ENCODE assay signal across 10 mouse cellular contexts in the genomic region with DNA sequence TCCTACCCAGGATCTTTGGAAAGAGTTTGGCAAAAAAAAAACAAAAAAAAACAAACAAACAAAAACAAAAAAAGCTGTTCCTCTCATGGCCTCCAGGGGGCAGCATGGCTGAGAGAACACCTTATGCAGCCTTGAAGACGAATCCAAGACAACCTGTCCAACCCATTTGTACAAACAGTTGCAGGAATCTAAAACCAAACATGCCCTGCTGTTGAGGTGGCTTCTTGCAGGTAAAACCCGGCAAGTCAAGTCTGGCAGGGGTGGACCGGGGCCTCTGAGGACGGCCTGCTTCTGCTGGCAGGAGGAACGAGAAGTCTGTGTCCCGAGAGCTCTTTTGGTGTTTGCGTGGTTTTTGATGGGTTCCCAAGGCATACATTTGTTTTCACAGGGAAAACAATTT. TPM values are rescaled to one million over a fixed set of nuclear protein-coding genes. Genes with fewer than 3 reads are reported as not detected.
DNase-seq lines count a peak whose midpoint lies in the region; ATAC-seq and TF ChIP-seq lines count a peak whose summit lies in the region.
"Had no signal": no experiment of that assay in that cellular context is flagged by ENCODE, and none has a peak within 500 bp of the region (broad histone marks: within the 10 kb centered on the region; RNA-seq: fewer than 3 reads in every experiment).

No protein-coding gene starts in this region.

- peaks cover 43% of the 10 kb centered on the region for H3K36me3 ChIP-seq in heart, embryonic 10.5 days
- no peaks in the 10 kb centered on the region for H3K36me3 ChIP-seq in liver, embryonic 14.5 days (replicated peaks; ENCODE audit: control insufficient read depth, insufficient read depth, low read depth)
- peaks cover 15% of the 10 kb centered on the region for H3K36me3 ChIP-seq in stomach, postnatal 0 days (ENCODE audit: control insufficient read depth, insufficient read depth, low read length)

- TF ChIP-seq CTCF in liver, embryonic 14.5 days (IDR thresholded peaks at IDR 0.05; ENCODE audit: low read depth) = peak; percentile 85
- TF ChIP-seq CTCF in stomach, postnatal 0 days (IDR thresholded peaks at IDR 0.05; ENCODE audit: low read depth) = peak; percentile 93

- no peak overlapping the region for H3K27ac ChIP-seq in heart, embryonic 10.5 days
- no peak overlapping the region for H3K27ac ChIP-seq in liver, embryonic 14.5 days
- H3K27ac ChIP-seq in stomach, postnatal 0 days (replicated peaks) = no peak overlapping the region
- H3K27ac ChIP-seq: embryonic facial prominence, embryonic 15.5 days; midbrain, embryonic 12.5 days had no signal

- no peak for ATAC-seq in liver, embryonic 14.5 days (ENCODE audit: insufficient read depth)
- ATAC-seq in stomach, postnatal 0 days (ENCODE audit: low FRiP score, low TSS enrichment) = peak; percentile 80

- H3K4me2 ChIP-seq in liver, embryonic 14.5 days (ENCODE audit: low read depth) = no peak overlapping the region
- H3K4me2 ChIP-seq in stomach, postnatal 0 days (replicated peaks; ENCODE audit: low read depth) = no peak overlapping the region
- H3K4me2 ChIP-seq: embryonic facial prominence, embryonic 15.5 days; midbrain, embryonic 12.5 days had no signal

- TF ChIP-seq EP300 in liver, embryonic 14.5 days (IDR thresholded peaks at IDR 0.05; ENCODE audit: low read depth) = no peak
- TF ChIP-seq EP300 in stomach, postnatal 0 days (optimal IDR thresholded peaks at IDR 0.05) = no peak

- DNase-seq in heart, adult 18-20 months = peak; percentile 38 to 67
- DNase-seq in heart, embryonic 10.5 days (ENCODE audit: low spot score) = no peak
- DNase-seq in thymus, postnatal 0 days (ENCODE audit: low spot score) = peak; percentile 64
- no peak for DNase-seq in thymus, postnatal 10 days (ENCODE audit: low spot score in 2 of 2)
- peak; percentile 60 to 66 for DNase-seq in cerebellum, postnatal 25 days
- peak in 1 of 3 experiments; percentile 43 for DNase-seq in liver, embryonic 14.5 days (ENCODE audit: low read depth in 3 of 3, low spot score in 3 of 3)
- peak; percentile 74 for DNase-seq in stomach, postnatal 0 days (ENCODE audit: low spot score)
- DNase-seq in frontal cortex, postnatal 25 days (ENCODE audit: low spot score in 2 of 2) = no peak

- 72% methylated on average over 7 of the region's 7 CpGs for WGBS in heart, embryonic 10.5 days
- 66% methylated on average over 7 of the region's 7 CpGs for WGBS in liver, embryonic 14.5 days (ENCODE audit: insufficient replicate concordance)
- WGBS in stomach, postnatal 0 days = 46% methylated on average over 7 of the region's 7 CpGs

- H3K4me3 ChIP-seq in heart, embryonic 10.5 days = no peak overlapping the region
- H3K4me3 ChIP-seq in liver, embryonic 14.5 days (ENCODE audit: insufficient read depth in 1 of 2, low read depth in 2 of 2, low read length in 2 of 2) = no peak overlapping the region
- H3K4me3 ChIP-seq in stomach, postnatal 0 days (ENCODE audit: low read depth, low read length) = no peak overlapping the region
- H3K4me3 ChIP-seq: embryonic facial prominence, embryonic 15.5 days; midbrain, embryonic 12.5 days had no signal

- no peak overlapping the region for H3K9ac ChIP-seq in liver, embryonic 14.5 days (replicated peaks)
- H3K9ac ChIP-seq in stomach, postnatal 0 days (ENCODE audit: low read length) = no peak overlapping the region
- H3K9ac ChIP-seq: embryonic facial prominence, embryonic 15.5 days; midbrain, embryonic 12.5 days had no signal

- peaks cover 8% of the 10 kb centered on the region for H3K4me1 ChIP-seq in heart, embryonic 10.5 days
- no peaks in the 10 kb centered on the region for H3K4me1 ChIP-seq in liver, embryonic 14.5 days (replicated peaks; ENCODE audit: control insufficient read depth in 2 of 2, insufficient read depth in 2 of 2, low read length in 1 of 2)
- no peaks in the 10 kb centered on the region for H3K4me1 ChIP-seq in stomach, postnatal 0 days (replicated peaks; ENCODE audit: control insufficient read depth, insufficient read depth)
- H3K4me1 ChIP-seq: midbrain, embryonic 12.5 days had no signal

- no peaks in the 10 kb centered on the region for H3K9me3 ChIP-seq in heart, embryonic 10.5 days
- H3K9me3 ChIP-seq in liver, embryonic 14.5 days (ENCODE audit: control insufficient read depth, low read length) = no peaks in the 10 kb centered on the region
- no peaks in the 10 kb centered on the region for H3K9me3 ChIP-seq in stomach, postnatal 0 days (ENCODE audit: control insufficient read depth, low read length)
- H3K9me3 ChIP-seq: embryonic facial prominence, embryonic 15.5 days; midbrain, embryonic 12.5 days had no signal

- H3K27me3 ChIP-seq in heart, embryonic 10.5 days (ENCODE audit: insufficient read depth, poor library complexity, severe bottlenecking) = no peaks in the 10 kb centered on the region
- H3K27me3 ChIP-seq in liver, embryonic 14.5 days (ENCODE audit: control insufficient read depth, insufficient read depth, low read length) = no peaks in the 10 kb centered on the region
- no peaks in the 10 kb centered on the region for H3K27me3 ChIP-seq in stomach, postnatal 0 days (ENCODE audit: control insufficient read depth, insufficient read depth, low read length)
- H3K27me3 ChIP-seq: embryonic facial prominence, embryonic 15.5 days; midbrain, embryonic 12.5 days had no signal

RNA-seq across cellular contexts. Expression of a gene that starts 44.8 kb away (rescaled TPM):
- 10 to 100 TPM; 89.4 to 92.1 TPM for total RNA-seq in heart, adult 18-20 months (2021)
- polyA plus RNA-seq in heart, embryonic 10.5 days (2016; fragmentation: Nextera tagmentation; extraction: Ambion mirVana) = 31.4 and 33.6 TPM in 2 replicates
- 19.6 and 19.8 TPM in 2 replicates for polyA plus RNA-seq in thymus, postnatal 0 days (2015; fragmentation: Nextera tagmentation; extraction: Ambion mirVana)
- polyA plus RNA-seq in liver, embryonic 14.5 days (2012; rRNA removed) = 6.5 and 7.3 TPM in 2 replicates
- 12.2 and 14.2 TPM in 2 replicates for polyA plus RNA-seq in liver, embryonic 14.5 days (2014; fragmentation: Nextera tagmentation; extraction: Ambion mirVana)
- polyA plus RNA-seq in stomach, postnatal 0 days (2015; fragmentation: Nextera tagmentation; extraction: Ambion mirVana) = 25.7 and 26.1 TPM in 2 replicates

RNA-seq across cellular contexts. Expression of a gene that starts 58.6 kb away (rescaled TPM):
- 1 to 10 TPM; 2.1 to 2.3 TPM for total RNA-seq in heart, adult 18-20 months (2021)
- 1.3 and 1.9 TPM in 2 replicates for polyA plus RNA-seq in heart, embryonic 10.5 days (2016; fragmentation: Nextera tagmentation; extraction: Ambion mirVana)
- 0.25 and 0.37 TPM in 2 replicates for polyA plus RNA-seq in thymus, postnatal 0 days (2015; fragmentation: Nextera tagmentation; extraction: Ambion mirVana)
- polyA plus RNA-seq in liver, embryonic 14.5 days (2012; rRNA removed) = 0.23 and 0.26 TPM in 2 replicates
- 0.11 and 0.25 TPM in 2 replicates for polyA plus RNA-seq in liver, embryonic 14.5 days (2014; fragmentation: Nextera tagmentation; extraction: Ambion mirVana)
- polyA plus RNA-seq in stomach, postnatal 0 days (2015; fragmentation: Nextera tagmentation; extraction: Ambion mirVana) = 3.8 and 4.1 TPM in 2 replicates

Comparison
In these comparisons a context has a peak if more than half of its experiments do, and no peak if none do; other contexts are left out.
1. DNase-seq: peak in heart, adult 18-20 months (2 of 2), thymus, postnatal 0 days (single experiment), cerebellum, postnatal 25 days (2 of 2) and stomach, postnatal 0 days (single experiment); none in heart, embryonic 10.5 days (single experiment), thymus, postnatal 10 days (0 of 2) and frontal cortex, postnatal 25 days (0 of 2).